Mouse (Mus musculus): Measurements from ENCODE around the gene Fkbp14.

The Fkbp14 gene

DNA sequence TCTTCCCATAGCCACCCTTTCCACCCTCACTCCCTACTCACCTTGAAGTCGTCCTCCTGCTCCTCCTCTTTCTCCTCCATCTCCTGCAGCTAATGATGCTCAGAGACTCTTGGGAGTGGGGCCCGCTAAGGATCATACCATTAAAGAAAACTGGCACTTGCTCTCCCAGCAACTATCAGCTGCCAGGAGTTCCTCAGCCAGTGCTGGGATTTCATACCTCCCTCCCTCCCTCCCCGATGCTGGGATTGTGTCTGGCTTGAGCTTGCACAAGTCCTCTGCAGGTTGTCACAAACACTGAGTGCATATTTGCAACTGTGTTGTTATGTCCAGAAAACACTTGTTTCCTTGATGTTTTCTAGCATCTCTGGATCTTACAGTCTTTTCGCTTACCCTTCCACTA, at the start of gene Fkbp14:
Gene Fkbp14, minus strand, starts transcription at position 101 of the 400 bp plus-strand sequence.
- DNase-seq (ENCODE audit: low spot score) = no peak

DNA sequence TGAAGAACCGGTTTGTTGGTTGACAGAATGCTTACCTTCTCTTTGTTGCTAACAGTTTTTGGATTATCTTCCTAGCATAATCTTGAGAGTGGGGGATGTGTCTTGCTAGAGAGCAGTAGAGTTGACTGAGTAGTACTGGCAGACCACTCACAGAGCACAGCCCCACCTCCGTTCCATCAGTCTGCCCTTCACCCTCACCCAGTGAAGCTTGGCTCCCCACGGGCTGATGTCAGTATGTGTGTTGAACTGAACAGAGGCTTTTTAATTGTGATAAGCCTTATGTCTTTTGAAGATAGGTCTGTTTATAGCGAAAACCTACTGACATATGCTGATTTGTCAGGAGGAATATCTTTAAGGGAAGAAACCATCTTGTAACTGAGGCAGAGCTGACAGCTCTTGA, 46.1 kb upstream of the Fkbp14 start:
- no peak for DNase-seq (ENCODE audit: low spot score)

DNA sequence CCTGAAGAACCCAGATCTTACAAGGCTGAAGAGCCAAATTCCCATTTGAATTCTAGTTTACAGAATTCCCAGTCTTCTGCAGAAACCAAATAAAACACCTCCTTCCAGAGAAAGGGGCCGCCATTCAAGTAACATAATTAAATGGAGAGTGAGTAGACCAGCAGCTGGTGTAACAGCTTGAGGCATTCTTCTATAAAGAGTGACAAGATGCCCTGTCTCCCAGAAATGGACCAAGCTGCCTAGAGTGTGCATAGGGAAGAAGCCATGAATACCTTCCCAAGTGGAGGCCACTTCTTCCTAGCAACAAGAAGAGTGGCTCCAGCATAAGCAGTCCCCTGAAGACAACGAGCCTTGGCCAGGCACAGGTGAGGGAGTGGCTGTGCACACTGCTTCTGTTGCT, 44.8 kb upstream of the Fkbp14 start:
- no peak for DNase-seq (ENCODE audit: low spot score)

DNA sequence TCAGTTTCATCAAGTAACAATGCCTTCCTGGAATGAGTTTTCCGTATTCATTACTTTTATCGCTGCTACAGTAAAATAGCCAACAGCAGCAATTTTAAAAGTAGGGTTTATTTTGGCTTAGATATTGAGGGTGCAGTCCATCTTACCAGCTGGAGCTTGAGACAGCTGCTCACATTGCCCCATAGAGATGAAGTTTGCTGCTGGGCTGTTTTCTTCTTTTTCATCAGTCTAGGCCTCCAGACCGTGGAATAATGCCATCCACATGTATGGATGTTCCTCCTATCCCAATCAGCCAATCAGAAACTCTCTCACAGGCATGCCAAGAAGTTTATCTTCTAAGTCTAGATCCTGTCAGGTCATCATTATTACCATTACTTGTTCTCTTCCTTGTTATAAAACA, 42.8 kb upstream of the Fkbp14 start:
- DNase-seq (ENCODE audit: low spot score) = no peak

DNA sequence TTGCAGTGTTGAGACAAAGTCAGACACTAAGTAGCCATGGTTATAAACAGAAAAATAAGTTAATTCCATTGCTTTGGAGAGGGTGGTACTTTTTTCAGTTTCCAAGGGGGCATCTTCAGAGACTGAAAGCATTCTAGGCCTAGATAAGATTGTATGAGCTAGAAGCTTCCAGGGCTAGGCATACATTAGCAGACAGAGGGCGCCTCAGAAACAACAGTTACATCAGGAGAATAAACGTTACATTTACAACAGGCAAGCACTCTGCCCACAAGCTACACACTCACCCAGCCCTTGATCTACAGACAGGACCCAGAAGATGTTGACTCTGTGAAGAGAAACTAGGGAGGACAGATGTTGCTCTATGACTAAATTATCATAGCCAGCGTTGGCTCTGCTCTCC, 34.4 kb upstream of the Fkbp14 start:
- DNase-seq (ENCODE audit: low spot score) = peak; percentile 59

DNA sequence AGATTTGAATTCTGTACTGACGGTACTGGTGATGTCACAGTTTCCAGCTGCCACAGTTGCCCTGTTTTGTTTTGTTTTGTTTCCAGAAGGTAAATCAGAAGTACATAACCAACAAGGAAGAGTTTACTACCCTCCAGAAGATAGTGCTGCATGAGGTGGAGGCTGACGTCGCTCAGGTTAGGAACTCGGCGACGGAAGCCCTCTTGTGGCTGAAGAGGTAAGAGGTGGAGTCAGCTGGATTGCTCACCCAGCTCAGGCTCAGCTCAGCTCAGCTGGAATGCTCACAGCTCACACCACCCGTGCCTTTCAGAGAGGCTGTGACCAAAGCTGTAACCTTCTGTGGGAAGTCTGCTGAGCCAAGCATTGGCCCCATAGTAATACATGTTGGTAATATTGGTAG, 32.6 kb upstream of the Fkbp14 start:
- DNase-seq (ENCODE audit: low spot score) = peak; percentile 17

DNA sequence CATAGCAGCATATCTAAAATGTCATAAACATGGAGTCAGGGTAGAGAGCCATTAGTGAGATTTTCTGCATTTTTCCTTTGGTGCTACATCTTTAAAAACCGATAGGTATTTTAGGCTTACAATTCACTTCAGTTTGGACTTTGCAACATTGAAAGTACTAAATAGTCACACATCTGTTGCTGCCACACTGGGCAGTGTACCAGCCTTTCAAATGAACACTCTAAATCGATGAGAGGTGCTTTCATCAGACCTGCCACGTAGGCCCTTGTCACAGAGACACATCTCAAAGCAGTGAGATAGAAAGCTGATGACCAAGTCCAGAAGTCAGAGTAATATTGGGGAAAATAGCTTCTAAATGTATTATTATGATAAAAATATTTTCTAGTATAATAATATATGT, 31.3 kb upstream of the Fkbp14 start:
- no peak for DNase-seq (ENCODE audit: low spot score)

DNA sequence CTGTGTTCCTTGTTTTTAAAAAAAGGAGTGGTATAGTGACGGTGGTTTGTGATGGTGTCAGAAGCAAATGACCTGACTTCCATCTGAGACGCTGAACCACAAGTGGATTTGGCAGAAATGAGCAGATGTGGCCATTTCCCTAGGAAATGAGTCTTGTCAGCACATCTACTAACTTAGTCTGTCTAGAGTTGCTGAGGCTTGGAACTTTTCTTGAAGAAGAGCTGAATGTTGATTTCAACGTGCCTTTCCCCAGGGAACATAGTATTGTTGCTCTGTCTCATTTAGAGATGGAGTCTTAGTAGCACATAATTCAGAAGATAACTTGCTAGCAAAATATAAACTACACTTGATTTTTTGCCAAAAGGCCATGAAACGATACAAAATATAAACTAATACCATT, 23.2 kb upstream of the Fkbp14 start:
- DNase-seq (ENCODE audit: low spot score) = no peak

DNA sequence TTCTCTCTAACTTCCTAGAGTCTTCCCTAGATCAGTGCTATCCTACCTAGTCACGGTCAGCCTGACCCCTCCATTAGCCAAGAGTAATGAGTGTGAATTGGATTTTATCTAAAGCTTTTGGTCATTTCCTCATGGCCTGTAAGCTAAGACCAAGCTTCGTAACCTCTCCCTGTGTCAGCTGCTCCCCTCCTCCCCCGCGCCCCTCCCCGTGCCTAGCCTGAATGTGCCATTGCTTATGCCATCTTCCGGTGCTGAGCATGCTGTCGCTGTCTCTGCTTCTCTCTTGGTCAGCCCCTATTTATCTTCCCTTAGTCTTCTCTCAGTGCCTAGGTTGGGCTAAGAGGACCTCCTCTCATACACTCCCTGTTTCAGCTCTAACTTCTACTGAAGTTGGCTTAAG, 22.4 kb upstream of the Fkbp14 start:
- no peak for DNase-seq (ENCODE audit: low spot score)

DNA sequence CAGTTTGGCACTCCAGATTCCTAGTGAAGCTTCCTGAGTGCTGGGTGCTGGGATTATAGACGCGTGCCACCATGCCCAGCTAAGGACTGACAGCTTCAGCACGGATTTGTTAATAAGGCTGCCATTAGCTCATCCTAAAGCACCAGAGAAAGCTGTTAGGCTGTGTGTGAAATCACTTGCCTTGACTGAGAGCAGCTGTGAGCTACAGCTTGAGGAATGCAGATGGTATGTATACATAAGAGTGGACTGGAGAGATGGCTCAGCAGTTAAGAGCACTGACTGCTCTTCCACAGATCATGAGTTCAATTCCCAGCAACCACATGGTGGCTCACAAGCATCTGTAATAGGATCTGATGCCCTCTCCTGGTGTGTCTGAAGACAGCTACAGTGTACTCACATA, 20.3 kb upstream of the Fkbp14 start:
- DNase-seq (ENCODE audit: low spot score) = no peak

DNA sequence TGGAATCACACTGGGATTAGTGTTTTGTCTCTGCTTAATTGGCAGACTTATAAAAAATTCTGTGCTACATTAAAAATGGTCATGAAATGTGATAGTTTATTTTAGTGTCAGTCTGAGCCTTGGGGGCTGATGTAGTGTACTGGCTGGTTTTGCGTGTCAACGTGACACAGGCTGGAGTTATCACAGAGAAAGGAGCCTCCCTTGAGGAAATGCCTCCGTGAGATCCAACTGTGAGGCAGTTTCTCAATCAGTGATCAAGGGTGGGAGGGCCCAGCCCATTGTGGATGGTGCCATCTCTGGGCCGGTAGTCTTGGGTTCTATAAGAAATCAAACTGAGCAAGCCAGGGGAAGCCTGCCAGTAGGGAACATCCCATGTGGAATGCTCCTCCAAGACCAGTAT, 9.1 kb upstream of the Fkbp14 start:
- DNase-seq (ENCODE audit: low spot score) = no peak

DNA sequence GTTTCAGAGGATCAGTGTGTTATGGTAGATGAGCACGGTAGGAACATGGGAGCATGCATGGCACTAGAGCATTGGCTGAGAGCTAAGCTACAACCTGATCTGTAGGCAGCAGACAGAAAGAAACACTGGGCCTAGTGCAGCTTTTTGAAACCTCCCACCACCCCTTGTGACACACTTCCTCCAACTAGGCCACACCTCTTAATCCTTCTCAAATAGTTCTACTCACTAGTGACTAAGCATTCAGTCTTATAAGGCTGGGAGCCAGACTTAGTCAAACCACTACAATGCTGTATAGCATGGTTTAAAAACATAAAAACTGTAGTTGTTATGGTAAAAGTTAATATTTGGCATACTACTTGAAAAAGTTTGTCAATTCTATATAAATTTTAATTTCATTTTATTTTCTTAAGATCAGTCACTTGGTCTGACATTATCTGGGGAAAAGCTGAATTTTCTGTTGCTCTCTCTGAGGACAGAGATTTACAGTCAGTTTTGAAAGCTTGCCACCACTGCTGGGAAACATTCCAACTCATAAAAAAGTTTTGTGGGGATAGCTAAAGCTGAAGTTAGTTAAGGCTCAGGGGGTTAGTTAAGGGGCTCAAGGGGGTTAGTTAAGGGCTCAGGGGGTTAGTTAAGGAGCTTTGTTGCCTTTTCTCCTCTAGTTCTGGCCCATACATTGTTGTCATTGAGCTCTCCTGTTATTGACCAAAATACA, 7.0 kb upstream of the Fkbp14 start:
- DNase-seq (ENCODE audit: low spot score) = no peak

DNA sequence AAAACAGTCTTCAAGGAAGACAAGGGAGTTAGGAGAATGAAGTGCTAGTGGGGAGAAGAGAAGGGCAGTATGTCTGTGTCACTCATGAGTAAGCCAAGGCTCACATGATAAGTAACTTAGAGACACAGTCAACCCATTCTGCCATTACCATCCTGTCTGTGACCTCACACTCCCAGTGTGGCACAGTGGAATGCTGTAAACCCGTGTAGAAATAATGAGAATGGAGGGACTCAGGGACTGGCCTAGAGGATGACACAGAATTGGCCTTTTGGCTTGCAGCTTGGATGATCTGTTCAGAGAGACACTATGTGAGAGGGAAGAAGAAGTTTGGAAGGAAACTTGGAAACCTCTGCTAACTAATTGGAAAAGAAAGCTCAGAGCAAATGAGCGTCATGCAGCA, 5.8 kb upstream of the Fkbp14 start:
- DNase-seq (ENCODE audit: low spot score) = no peak

DNA sequence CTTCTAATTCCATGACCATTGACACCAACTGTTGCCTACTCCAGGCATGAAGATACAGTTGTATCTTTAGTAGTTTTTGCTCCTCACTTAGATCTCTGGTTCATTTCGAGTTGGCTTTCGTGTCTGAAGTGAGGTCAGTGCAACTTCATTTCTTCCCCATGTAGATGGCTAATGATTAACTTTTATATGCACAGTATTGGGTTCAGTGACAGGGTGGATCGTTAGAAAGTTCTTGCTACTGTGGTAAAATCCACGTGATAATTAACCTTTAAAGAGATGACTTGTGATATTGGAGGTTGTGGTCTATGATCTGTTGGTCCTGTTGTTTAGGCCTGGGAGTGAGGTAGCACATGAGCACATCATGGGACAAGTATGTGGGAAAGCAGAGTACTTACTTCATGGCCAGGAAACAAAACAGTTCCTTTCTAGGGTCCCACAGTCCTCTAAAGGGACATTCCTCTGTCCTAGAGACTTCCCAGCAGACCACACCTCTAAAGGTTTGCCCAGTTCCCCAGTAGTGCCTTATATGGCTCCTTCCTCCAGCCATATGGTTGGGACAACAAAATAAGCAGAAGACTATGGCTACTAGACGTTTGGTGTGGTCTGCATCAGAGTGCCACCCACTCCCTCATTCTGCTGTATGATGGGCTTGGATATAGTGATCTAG, 3.7 kb upstream of the Fkbp14 start:
- no peak for DNase-seq (ENCODE audit: low spot score)

DNA sequence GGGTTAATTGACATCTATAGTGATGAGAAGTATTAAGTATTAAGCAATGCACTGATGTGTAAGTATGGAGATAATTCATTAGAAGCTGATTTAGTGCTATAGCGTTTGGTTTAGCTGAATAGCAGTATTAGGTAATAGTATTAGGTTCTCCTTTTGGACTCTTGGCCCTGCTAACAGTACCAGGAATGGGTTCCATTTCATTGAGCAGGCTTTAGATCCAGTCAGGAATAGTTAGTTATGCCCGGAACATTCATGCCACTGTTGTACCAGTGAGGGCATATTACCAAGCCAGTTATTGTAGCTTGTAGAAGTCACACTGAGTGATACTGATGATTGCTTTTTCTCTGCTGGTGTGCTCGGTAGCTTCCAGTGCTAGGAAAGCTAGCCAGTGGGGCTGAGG, 603 bp upstream of the Fkbp14 start:
- DNase-seq (ENCODE audit: low spot score) = no peak

DNA sequence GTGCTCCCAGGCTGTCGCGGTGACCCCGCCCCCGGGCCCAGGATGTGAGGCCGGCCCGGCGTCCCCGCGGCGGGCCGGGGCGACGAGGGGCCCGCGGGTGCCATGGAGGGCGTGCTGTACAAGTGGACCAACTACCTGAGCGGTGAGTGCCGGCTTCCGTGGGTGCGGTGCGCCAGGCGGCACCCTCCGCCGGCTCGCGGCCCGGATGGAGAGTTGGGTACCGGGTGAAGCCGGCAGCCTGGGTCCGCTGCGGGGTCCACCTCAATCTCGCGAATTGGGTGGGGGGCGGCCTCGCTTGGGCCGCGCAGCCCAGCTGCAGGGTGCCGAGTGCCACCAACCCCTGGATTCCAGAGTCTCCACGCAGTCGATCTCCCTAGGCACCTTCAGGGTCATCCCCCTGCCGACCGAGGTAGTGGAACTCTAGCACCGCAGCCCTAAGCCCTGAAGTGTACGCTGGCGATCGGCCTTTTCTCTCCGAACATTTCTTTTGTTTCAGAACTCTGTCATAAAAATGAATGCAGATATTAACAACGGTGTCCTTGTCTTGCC, 1.7 kb downstream of the Fkbp14 start:
- no peak for DNase-seq (ENCODE audit: low spot score)

DNA sequence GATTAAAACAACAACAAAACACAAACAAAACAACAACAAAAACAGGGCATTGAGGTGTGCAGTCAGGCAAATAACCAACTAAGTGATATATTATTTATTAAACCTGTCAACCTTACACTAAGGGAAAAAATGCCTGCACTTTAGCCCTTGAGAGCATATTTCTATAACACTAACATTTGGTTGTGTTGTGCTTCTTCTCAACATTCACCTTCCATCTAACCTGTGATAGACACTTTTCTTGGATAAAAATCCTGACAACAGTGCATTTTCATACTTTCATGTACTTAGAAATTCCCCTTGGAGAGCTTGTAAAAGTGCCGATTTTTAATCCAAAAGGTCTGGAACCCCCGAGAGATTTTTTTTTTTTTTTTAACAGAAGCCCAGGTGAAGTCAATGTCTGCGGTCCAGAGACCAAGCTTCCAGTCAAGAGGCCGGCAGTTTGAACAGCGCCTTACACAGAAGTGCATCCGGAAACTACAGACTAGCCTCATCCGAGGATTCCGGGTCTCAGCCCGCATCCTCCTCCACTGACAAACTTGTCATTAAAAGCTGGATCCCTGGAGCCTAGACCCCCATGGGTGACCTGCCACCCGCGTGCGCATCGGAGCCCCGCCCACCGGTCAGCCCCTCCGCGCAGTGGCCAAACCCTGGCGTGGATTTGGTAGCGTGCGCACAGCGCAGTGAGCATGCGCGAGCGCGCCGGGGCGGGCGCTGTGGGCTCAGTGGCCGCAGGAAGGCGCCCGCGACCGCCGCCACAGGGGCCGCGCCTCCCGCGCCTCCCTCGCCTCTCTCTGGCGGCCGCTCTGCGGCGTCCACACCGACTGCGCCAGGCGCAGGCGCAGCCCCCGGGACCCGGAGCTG, 2.4 kb downstream of the Fkbp14 start, which contains the start of gene Plekha8:
Gene Plekha8, plus strand, starts transcription at position 643 of the 861 bp plus-strand sequence.
- DNase-seq (ENCODE audit: low spot score) = peak; percentile 90

DNA sequence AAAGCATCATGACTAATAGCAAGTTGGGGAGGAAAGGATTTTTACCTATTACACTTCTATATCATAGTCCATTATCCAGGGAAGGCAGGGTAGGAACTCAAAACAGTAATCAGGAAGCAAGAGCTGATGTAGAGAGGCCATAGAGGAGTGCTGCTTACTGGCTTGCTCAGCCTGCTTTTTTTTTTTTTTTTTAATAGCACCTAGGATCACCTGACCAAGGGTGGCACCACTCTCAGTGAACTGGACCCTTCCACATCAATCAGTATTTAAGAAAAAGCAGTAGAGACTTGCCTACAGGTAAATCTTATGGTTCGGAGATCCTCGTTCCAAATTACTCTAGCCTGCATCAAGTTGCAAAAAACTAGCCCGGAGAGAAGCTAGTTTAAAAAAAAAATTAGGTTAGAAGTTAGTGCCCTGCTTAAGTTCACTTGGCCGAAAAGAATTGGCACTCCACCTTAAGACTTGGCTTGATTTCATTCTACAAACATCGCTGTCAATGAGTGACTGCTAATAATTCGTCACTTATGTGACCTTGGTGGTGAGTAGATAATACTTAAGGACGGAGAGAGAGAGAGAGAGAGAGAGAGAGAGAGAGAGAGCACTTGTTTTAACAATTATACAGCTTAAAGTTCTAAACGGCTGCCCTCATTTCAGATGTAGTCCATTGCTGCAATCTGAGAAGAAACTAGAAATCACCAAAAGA, 3.2 kb downstream of the Fkbp14 start:
- DNase-seq (ENCODE audit: low spot score) = no peak

DNA sequence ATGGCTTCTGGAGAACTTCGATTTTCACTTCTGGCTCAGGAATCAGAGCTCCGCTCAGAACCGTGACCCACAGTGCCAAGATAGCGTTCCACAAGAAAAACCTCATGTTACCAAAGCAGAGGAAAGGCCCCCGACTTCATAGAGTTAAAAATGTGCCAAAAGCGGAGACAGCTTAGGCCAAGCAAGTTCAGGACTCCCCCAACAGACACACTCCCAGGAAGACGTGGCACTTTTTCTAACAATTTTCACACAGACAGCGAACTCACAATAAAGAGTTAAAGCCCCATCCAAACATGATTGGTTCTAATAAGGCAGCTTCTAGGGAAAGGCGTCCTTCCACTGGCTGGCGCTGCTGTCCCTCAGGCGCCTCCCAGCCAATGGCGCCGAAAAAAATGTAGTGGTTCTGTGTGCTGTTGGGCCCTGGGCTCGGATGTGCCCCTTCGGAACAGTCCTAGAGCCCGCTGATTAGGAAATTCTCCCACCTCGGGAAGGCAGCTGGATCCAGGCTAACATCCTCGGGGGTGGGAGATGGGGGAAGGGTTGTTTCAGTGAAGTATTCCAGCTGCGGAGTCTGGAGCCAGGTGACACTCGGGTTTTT, 4.1 kb downstream of the Fkbp14 start:
- DNase-seq (ENCODE audit: low spot score) = peak; percentile 96

DNA sequence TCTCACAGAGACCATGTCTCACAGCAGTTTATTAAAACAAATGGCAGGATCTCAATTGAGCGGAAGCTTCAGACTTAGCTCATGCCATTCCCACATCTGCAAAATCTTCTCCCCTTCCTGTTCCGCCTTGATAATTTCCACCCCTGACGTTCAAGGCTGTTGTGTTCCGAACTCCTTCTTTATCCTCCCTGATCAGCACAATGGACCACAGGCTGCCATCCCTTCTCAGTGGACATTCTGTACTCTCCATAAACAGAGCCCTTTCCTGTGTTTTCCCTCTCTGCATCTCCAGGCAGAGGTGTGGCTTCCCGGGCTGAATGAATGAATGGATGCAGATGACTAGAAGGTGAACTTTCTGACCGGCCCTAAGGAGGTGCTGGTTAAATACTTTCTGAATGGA, 5.3 kb downstream of the Fkbp14 start:
- no peak for DNase-seq (ENCODE audit: low spot score)

DNA sequence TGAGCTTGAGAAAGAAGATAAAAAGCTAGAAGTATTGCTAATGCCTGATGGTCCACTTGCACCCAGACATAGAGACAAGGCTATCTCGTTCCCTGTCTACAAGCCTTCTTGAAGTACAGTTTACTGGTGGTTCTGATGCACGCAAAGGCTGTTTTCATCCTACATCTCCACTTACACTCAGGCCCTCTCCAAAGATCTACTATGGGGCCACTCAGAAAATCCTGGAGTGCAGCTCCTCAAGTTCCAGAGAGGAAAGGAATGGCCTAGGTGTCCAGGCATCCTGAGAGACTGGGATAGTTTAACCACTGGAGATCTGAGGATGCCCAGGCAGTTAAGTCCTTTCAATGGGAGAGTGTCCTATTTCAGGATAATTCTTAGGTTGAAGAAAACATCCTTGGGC, 6.4 kb downstream of the Fkbp14 start:
- DNase-seq (ENCODE audit: low spot score) = no peak

DNA sequence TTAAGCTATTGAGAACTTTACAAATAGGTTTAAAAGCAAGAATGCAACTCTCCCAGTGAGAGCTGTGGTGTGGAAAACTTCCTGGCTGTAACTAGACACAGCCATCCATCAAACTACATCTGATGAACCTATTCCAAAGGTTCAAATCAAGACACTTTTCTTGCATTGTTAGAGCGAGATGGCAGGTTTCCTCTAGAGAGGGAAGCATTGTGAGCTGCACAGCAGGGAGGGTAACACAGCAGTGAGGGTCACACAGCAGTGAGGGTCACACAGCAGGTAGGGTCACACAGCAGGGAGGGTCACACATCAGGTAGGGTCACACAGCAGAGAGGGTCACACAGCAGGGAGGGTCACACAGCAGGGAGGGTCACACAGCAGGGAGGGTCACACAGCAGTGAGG, 8.9 kb downstream of the Fkbp14 start:
- DNase-seq (ENCODE audit: low spot score) = no peak
